Mouse (Mus musculus) fat pad, adult 2 months (tissue): Measurements from ENCODE around the gene Xpot.

Source experiments
- DNase-seq: peaks from one replicate; pipeline ENCODE4 v3.0.0-alpha.2; 2011; ENCODE audit warnings: low read depth, low spot score; ENCODE audit errors: extremely low read depth

Xpot gene

GRCm38 (mm10) chr10:121581405-121581804 lies 44.7 kb downstream of the Xpot start:
- DNase-seq: no peak

DNA sequence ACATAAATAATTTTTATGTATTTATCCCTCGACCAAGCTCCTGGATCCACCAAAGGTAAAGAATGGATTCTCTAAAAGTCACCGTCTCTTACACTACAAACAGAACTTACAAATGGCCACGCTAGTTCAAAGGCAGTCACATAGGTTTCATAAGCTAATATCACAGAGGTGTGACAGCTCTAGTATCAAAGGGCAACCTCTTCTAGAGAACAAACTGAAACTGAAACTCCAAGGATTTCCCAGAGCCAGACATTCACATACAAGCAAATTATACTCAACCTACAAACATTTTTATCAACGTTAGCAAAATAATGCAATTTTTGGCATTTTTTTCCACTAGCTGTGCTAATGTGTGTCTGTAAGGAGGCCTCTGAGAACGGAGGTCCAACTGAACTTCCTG lies 45.8 kb downstream of the Xpot start:
- no peak for DNase-seq

- no peak for DNase-seq
Measured at GRCm38 (mm10) chr10:121576372-121576771, 49.8 kb downstream of the Xpot start.

DNA sequence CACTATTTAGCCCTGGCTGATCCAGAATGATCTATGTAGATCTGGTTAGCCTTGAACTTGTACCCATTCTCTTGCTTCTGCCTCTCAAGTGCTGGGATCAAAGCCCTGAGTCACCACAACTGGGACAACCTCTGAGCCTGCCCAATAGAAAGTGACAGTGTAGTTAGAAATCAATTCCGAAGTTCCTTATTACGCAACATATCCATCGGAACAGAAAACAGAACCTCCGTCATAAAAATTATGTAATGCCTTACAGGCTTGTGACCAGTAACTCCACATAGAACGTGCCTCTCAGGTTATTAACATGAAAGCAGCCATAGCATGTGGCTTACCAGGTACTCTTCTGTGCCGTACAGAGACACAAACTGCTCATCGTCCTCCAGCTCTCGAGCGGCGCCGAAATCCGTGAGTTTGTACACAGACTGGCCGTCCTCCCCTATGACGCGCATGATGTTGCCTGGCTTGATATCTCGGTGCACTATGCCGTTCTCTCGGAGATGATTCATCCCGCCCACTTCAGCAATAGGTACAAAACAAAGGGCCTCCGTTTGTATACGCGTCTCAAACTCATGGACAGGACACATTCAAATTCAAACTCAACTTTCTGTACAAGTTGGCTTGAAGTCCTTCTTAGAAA lies 54.5 kb downstream of the Xpot start:
- DNase-seq: no peak

DNA sequence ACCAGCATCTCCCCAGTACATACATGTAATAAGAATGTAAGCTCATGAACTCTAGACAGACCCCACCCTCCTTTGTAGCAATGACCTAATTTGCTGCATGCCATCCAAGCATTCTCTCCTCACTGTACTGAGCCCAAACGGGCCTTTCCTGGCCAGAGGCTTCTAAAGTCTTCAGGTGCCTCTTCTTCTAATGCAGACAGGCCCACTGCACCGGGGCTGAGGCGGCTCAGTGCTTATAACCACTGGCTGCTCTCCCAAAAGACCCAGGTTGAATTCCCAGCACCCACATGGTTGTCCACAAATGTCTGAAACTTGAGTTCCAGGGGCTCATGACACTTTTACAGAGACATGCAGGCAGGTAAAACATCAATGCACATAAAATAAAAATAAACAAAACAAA lies 55.1 kb downstream of the Xpot start:
- DNase-seq: no peak

- DNase-seq: no peak
Measured at GRCm38 (mm10) chr10:121569796-121570195, 56.3 kb downstream of the Xpot start.

DNA sequence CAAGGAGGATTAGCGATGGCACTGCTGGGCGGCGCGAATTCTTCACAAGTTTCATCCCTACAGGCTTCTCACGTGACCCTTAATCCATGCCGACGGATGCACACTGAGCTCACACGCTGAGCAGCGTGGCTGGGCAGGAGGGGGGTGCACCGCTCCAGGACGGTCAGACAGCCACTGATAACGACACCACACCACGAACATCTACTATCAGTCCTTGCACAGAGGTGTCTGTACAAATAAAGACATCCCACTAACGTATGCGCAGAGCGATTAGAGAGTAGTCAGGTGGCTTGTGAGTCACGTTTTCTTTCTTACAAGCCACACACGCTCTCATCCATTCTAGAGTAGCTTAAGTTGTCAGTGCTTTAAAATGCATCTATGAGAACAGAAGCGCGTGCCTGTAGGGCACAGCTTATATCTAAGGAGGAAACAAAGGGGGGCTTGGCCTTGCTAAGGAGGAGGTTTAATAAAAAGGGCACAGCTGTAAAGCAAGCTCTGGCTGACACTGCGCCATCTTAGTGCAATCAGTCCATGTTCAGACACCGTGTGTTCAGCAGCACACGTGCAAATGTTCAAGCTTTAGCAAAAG lies 57.0 kb downstream of the Xpot start:
- no peak for DNase-seq

DNA sequence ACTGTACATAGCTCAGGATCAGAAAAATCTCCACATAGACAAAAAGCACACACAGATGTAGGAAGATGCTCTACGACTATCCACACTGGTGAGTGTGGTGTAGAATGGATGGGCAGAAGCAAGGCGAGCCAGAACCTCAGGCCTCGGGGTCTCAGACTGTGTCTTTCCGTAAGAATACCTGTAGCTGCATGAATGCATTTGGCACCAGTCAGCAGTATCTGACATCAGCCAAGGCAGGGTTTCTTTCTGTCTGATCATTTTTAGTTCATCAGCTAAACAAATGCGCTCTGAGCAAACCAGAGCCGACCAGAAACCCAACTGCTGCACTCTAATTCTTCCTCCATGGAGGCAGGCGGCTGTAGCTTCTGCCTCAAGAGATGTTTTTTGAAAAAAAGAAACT lies 57.6 kb downstream of the Xpot start:
- DNase-seq: no peak

DNA sequence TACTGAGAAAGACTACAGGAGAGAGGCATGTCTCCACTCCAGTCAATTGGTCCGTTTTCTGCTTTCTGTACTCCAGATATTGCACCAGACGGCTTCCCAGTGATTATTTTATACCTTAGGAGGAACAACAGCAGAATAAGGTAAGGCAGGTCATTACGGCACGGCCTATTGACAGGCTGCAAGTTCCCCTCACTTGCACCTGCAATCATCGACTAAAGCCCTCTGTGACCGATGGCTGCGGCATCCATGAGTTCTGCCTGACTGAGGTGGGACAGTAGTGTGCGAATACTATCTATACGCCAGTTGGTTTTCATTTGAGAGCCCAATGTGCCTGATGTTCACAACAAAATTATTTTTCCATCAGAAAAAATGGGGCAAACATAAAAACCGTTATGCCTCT lies 58.1 kb downstream of the Xpot start:
- no peak for DNase-seq

- no peak for DNase-seq
Measured at GRCm38 (mm10) chr10:121564447-121564846, 61.7 kb downstream of the Xpot start.

GRCm38 (mm10) chr10:121558231-121558630 lies 67.9 kb downstream of the Xpot start:
- no peak for DNase-seq

DNA sequence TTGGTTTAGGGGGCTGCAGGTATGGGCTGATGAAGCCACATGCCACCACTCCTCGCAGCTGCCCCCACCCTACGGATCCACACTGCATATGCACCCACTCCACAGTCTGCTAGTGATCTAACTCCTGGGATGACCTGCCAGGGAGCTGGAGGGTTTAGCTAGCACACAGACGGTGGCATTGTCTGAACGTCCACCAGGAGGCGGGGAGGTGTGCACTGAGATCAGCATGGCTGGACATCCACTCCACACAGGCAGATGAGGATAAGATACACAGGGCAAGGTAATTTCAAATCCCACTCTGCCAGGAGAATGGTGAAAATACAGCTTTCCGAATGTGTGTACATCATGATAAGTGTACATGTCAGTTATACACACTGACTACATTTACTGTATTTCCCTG lies 69.9 kb downstream of the Xpot start:
- DNase-seq: no peak

- no peak for DNase-seq
Measured at GRCm38 (mm10) chr10:121550334-121550733, 75.8 kb downstream of the Xpot start.

DNA sequence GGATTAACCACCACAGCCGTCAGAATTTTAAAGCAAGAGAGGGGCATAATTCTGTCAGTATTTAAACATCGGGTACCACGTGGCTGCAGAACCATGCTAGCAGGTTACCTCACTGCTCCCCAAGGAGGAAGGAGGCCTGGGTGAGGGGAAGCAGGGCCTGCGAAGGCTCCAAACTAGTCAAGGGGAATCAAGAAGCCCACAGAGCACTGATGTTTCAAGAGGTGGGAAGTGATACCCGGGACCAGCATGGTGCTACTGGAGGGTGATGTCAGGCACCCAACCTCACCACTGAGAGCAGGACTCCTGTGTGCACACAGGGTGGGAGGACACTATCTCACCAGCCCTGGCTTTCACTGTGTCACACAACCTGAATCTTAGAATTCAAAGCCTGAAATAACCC lies 76.5 kb downstream of the Xpot start:
- DNase-seq: no peak

GRCm38 (mm10) chr10:121547162-121547561 lies 79.0 kb downstream of the Xpot start:
- no peak for DNase-seq

- no peak for DNase-seq
Measured at GRCm38 (mm10) chr10:121543577-121543976, 82.6 kb downstream of the Xpot start.

DNA sequence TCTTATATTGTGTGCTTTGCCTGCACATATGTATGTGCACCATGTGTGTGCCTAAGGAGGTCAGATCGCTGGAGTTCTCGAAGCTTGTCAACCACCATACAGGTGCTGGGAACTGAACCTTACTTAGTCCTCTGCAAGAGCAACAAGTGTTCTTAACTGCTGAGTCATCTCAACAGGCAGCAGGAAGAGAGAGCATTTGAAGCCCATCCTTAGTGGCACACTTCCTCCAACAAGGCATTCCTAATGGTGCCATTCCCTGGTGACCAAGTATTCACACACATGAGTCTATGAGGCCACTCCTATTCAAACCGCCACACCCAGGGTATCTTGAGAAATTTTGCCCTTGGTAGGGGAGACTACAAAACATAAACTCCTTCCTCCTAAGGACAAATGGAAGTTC lies 84.0 kb downstream of the Xpot start:
- no peak for DNase-seq
